Mouse (Mus musculus) hindbrain, embryonic 16.5 days (tissue): ENCODE results near the gene Abcg4. TPM values are rescaled to one million over a fixed set of nuclear protein-coding genes. Genes with fewer than 3 reads are reported as not detected.
"Not testable (repeated sequence)": the region's sequence is repeated elsewhere in the genome, so short reads cannot be mapped to it uniquely, and the experiment has no call there.

Experiments used
- ATAC-seq: fragments of 200-750 bp; cut with Nextera tagmentation; 2 replicates; pipeline ENCODE4 v1.8.0; 2017; ENCODE audit warnings: moderate TSS enrichment, moderate library complexity
- H3K27ac ChIP-seq: fragments of 300-500 bp; sonication (generic); 2 replicates; pipeline ENCODE4 v1.5.1; 2014; ENCODE audit warnings: low read depth, mild to moderate bottlenecking, control low read depth, low read length, moderate library complexity
- H3K27me3 ChIP-seq: fragments of 300-500 bp; sonication (generic); replicated peaks from 2 replicates; pipeline ENCODE4 v1.6.1; 2014; ENCODE audit warnings: low read length; ENCODE audit not compliant: control insufficient read depth, insufficient read depth
- H3K36me3 ChIP-seq: fragments of 300-500 bp; sonication (generic); 2 replicates; pipeline ENCODE4 v1.6.1; 2014; ENCODE audit warnings: mild to moderate bottlenecking, low read length, moderate library complexity, mixed read lengths; ENCODE audit not compliant: control insufficient read depth, insufficient read depth
- H3K4me1 ChIP-seq: fragments of 300-500 bp; sonication (generic); 2 replicates; pipeline ENCODE4 v1.6.1; 2014; ENCODE audit warnings: low read depth, low read length; ENCODE audit not compliant: control insufficient read depth, insufficient read depth
- H3K4me2 ChIP-seq: fragments of 300-500 bp; sonication (generic); 2 replicates; pipeline ENCODE4 v1.6.1; 2014; ENCODE audit warnings: mild to moderate bottlenecking, low read length, control low read depth, moderate library complexity
- H3K4me3 ChIP-seq: fragments of 300-500 bp; sonication (generic); 2 replicates; pipeline ENCODE4 v1.5.1; 2014; ENCODE audit warnings: mild to moderate bottlenecking, low read length, control low read depth, moderate library complexity
- H3K9ac ChIP-seq: fragments of 300-500 bp; sonication (generic); 2 replicates; pipeline ENCODE4 v1.6.1; 2014; ENCODE audit warnings: low read depth, mild to moderate bottlenecking, control low read depth, low read length, moderate library complexity
- H3K9me3 ChIP-seq: fragments of 300-500 bp; sonication (generic); 2 replicates; pipeline ENCODE4 v1.6.1; 2014; ENCODE audit warnings: mild to moderate bottlenecking, low read length, moderate library complexity; ENCODE audit not compliant: control insufficient read depth
- WGBS: fragments of 180-500 bp; shearing (Covaris S2); extraction: QIAGEN DNeasy Blood & Tissue Kit; methylation state at CpG from one replicate; pipeline ENCODE4 v1.1.7; 2014; 5-methylcytosine and 5-hydroxymethylcytosine counted together
- polyA plus RNA-seq: library from polyadenylated mRNA; unstranded; fragments of >200 nt; fragmentation: Nextera tagmentation; extraction: Ambion mirVana; gene quantifications from 2 replicates; pipeline ENCODE4 v1.2.1, GENCODE M21; 2015

Abcg4 gene
- polyA plus RNA-seq, 1 experiment from 2014 or later = 33.7 TPM

DNA sequence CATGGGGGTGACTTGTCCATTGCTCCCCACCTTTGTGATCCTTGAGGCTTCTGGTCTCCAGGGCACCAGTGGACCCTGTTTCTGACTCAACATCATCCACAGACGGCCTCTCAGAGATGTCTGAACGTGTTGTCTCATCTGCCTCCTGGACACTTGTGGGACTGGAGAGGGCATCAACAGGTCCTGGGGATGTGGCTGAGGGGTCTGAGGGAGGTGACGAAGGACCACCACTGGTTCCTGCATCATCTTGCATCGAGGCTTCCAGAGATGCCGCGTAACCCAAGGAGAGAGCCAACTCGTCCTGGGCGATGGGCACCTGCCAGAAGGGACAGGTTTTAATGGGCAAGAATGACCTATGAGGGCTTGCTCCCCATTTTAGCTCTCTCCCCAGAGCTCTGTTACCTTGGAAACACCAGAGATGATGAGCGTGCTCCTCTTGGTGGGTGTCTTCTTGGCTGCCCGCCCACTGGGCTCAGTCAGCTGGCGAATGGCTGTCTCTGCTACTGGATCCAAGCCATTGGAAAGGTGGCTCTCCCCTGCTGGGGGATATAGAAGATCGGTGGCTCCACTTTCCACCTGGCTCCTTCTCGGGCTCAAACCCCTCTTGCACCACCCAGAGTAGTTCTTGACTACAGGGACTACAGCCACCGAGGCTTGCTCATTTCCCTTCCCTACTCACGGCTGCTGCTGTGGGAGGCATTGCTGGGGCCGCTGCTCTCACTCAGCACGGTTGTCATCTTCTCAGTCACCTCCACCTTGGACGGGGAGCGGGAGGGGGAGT lies 25.3 kb upstream of the Abcg4 start:
- no peak for ATAC-seq
- peaks cover 14% of the 10 kb centered on the region for H3K36me3 ChIP-seq
- no peak overlapping the region for H3K9ac ChIP-seq
- no peak overlapping the region for H3K4me2 ChIP-seq
- H3K27ac ChIP-seq = no peak overlapping the region
- no peak overlapping the region for H3K4me3 ChIP-seq
- H3K4me1 ChIP-seq = peaks cover 13% of the 10 kb centered on the region
- H3K9me3 ChIP-seq = no peaks in the 10 kb centered on the region
- H3K27me3 ChIP-seq = no peaks in the 10 kb centered on the region
- WGBS = 61% methylated on average over 19 of the region's 19 CpGs

DNA sequence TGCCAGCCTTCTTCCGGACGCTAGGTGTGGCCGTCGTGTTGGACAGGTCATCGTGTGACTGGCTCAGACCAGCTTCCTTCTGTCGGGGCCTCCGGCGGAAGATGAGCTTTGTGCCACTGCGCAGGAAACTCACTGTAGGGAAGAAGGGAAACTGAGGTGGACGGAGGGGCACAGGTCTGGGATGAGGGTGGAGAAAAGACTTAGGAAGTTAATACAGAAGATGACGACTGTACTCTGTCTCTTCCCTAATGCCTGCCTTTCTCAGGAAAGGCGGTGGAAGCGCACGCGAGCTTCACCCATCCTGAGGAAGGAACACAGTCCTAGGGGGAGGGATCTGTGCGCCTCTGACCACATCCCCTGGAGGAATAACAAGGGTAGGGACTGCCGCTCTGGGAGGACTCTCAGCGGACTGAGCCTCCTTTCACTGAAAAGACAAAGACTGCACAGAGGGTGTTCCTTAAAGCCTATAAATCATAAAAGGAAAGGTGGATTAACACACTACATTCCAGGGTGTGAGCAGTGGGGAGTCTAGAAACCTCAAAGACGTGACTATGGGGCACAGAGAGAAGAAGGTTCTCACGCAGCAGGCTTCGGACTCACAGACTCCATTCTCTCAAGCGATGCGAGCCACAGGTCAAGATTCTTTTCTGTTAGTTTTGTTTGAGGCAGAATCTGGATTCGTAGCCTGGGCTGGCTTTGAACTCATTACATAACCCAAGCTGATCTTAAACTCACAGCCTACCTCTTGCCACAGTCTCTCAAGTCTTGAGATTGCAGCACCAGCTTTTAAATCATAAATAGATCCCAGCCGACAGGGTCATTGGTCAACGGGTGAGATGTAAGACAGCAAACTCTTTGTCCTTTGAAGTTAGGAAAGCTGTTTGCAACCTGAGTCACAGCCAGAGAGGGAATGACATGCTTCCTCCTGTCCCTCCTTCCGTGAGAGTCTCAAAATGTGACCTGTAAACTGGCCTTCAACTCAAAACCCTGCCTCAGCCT lies 23.0 kb upstream of the Abcg4 start:
- peaks cover 14% of the 10 kb centered on the region for H3K36me3 ChIP-seq
- H3K9me3 ChIP-seq = no peaks in the 10 kb centered on the region
- no peak overlapping the region for H3K4me3 ChIP-seq
- no peak overlapping the region for H3K4me2 ChIP-seq
- no peaks in the 10 kb centered on the region for H3K27me3 ChIP-seq
- H3K4me1 ChIP-seq = no peaks in the 10 kb centered on the region; the same call in 1 of the 2 replicates
- no peak for ATAC-seq
- 9% methylated on average over 27 of the region's 27 CpGs for WGBS
- no peak overlapping the region for H3K9ac ChIP-seq
- H3K27ac ChIP-seq = no peak overlapping the region

DNA sequence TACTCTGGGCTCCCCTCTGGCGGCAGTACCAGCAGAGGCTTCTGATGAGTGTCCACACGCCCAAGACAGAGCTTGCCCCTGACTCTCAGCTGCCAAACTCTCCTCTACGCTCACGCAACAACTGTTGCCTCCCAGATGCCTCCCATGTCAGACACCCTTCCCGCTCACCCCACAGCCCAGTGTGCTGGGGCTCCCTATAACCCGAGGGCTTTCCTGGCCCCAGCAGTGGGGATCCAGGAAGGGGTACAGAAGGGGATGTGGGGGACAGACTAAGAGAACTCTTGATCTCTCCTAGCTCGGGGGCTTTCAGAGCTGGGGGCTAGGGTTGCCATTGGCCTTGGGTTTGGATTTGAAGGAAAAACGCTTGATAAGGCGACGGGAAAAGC lies 22.3 kb upstream of the Abcg4 start:
- H3K4me2 ChIP-seq = no peak overlapping the region
- no peak overlapping the region for H3K27ac ChIP-seq
- 31% methylated on average over 10 of the region's 10 CpGs for WGBS

DNA sequence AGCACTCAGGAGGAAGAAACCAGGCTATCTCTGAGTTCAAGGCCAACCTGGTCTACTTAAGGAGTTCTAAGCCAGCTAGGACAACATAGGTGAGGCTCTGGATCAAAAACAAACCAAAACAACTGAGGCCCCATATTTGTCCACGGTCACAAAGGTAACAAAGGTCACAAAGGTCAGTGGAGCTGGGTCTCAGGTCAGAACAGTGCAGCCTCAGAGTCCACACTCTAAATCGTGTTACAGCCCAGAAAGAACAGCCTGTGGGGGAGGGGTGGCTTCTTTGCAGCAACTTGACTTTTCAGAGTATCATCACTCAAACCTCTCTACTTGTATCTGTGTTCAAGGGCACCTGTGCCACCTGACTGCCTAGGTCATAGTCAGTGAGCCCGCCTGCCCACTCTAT lies 21.3 kb upstream of the Abcg4 start:
- H3K27me3 ChIP-seq = no peaks in the 10 kb centered on the region

More for the DNA sequence above, 22.3 kb upstream of the Abcg4 start:
- Histone ChIP-seq H3K4me1 (no peaks in the 10 kb centered on the region; the same call in 1 of the 2 replicates), H3K9ac (no peak overlapping the region), H3K9me3 (no peaks in the 10 kb centered on the region), H3K36me3 (peaks cover 12% of the 10 kb centered on the region), H3K4me3 (no peak overlapping the region), H3K27me3 (no peaks in the 10 kb centered on the region)
- ATAC-seq = no peak

DNA sequence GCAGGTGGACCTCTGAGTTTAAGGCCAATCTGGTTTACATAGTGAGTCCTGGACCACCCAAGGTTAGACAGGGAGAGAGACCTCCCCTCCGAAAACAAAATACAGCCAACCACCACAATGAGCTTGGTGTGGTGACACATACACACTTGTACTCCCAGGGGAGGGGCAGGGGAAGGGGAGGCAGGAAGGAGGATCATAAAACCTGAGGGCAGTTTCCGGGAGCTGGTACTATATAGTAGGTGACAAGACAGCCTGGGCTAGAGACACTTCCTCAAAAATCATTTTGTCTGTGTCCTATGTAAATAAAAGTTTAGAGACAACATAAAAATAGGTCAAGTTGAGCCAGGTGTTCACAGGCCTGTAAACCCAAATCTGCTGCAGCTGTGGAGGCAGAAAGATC lies 18.8 kb upstream of the Abcg4 start:
- WGBS = 98% methylated on average over 2 of the region's 2 CpGs
- no peak for ATAC-seq
- H3K27ac ChIP-seq = no peak overlapping the region

More for the DNA sequence above, 21.3 kb upstream of the Abcg4 start:
- peaks cover 2% of the 10 kb centered on the region for H3K4me1 ChIP-seq
- ATAC-seq = no peak
- H3K9ac ChIP-seq = no peak overlapping the region
- peaks cover 6% of the 10 kb centered on the region for H3K36me3 ChIP-seq
- H3K9me3 ChIP-seq = no peaks in the 10 kb centered on the region
- H3K4me2 ChIP-seq = no peak overlapping the region
- no peak overlapping the region for H3K4me3 ChIP-seq
- H3K27ac ChIP-seq = no peak overlapping the region
- 69% methylated on average over 3 of the region's 3 CpGs for WGBS

DNA sequence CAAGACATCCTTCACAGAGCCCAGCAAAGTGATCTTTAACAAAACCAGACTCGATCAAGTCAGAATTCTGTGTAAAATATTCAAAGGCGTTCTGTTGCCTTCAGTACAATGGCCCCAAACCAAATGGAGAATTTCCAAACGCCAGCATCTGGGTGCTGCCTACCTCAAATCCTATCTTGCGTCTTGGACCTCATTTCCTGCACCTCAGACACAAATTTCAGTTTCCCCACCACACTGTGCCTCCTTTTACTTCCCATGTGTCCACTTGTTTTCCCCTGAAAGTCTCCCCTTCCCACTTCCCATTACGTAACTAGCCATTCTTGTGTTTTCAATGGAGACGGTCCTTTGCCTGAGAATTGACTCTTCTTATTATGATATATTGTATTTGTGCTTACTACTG lies 18.1 kb upstream of the Abcg4 start:
- Histone ChIP-seq H3K27ac (no peak overlapping the region), H3K4me1 (peaks cover 12% of the 10 kb centered on the region), H3K4me2 (no peak overlapping the region), H3K36me3 (peaks cover 3% of the 10 kb centered on the region), H3K4me3 (no peak overlapping the region), H3K9me3 (no peaks in the 10 kb centered on the region), H3K27me3 (no peaks in the 10 kb centered on the region), H3K9ac (no peak overlapping the region)
- no peak for ATAC-seq
- 89% methylated on average over 6 of the region's 6 CpGs for WGBS

More for the DNA sequence above, 18.8 kb upstream of the Abcg4 start:
- peaks cover 12% of the 10 kb centered on the region for H3K4me1 ChIP-seq
- no peak overlapping the region for H3K4me3 ChIP-seq
- H3K9ac ChIP-seq = no peak overlapping the region
- no peaks in the 10 kb centered on the region for H3K27me3 ChIP-seq
- no peak overlapping the region for H3K4me2 ChIP-seq
- peaks cover 2% of the 10 kb centered on the region for H3K36me3 ChIP-seq
- no peaks in the 10 kb centered on the region for H3K9me3 ChIP-seq

DNA sequence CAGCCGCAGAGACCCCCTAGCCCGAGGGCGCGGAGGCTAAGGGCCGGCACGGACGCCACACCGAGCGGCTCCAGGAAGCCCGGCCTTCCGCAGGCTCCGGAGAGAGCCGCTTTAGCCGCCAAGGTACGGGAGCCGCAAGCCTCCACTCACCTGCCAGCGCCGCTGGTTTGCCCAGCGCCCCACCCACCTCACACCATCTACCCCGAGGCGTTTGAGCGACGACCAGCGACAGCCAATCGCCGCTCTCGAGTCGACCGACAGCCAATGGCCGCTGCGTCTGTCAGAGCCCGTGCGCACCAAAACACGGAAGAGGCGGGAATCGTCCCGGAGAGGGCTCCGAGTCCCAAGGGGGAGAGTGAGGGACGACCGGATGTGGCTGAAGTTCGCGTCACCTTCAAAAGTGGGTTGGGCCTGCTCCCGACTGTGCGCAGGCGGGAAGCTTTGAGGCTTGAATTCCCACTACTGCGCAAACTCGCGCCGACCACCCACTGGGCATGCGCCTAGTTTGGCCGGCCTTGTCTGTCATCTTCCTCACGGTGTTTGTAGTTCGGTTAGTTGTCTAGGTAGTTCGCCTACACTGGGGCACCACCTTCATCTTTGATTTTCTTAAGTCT lies 17.2 kb upstream of the Abcg4 start, which contains the start of gene Hinfp:
Gene Hinfp, minus strand, starts transcription at position 206 of the 614 bp plus-strand sequence.
- no peaks in the 10 kb centered on the region for H3K27me3 ChIP-seq
- H3K4me3 ChIP-seq = peak within 1 kb of the TSS; percentile 65
- H3K36me3 ChIP-seq = peaks cover 5% of the 10 kb centered on the region
- no peaks in the 10 kb centered on the region for H3K9me3 ChIP-seq
- peak within 1 kb of the TSS; percentile 87 for H3K27ac ChIP-seq
- H3K4me1 ChIP-seq = peaks cover 12% of the 10 kb centered on the region
- WGBS = under 1% methylated on average over 45 of the region's 54 CpGs
- ATAC-seq = peak; percentile 99
- H3K9ac ChIP-seq = peak within 1 kb of the TSS; percentile 96
- H3K4me2 ChIP-seq = peak within 1 kb of the TSS; percentile 74

DNA sequence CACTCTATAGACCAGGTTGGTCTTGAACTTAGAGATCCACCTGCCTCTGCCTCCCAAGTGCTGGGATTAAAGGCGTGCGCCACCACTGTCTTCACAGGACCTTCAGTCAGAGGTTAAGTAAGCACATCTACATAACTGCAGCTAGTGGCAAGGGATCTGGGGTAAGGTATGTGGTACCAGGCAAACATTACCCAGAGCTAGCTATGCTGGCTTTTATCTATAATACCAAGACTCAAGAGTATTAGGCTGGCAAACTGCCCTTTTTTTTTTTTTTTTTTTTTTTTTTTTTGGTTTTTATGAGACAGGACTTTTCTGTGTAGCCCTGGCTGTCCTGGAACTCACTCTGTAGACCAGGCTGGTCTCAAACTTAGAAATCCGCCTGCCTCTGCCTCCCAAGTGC lies 11.6 kb upstream of the Abcg4 start:
- not testable (repeated sequence) for H3K4me2 ChIP-seq, H3K9ac ChIP-seq, H3K4me3 ChIP-seq, H3K9me3 ChIP-seq, H3K27me3 ChIP-seq, ATAC-seq, H3K27ac ChIP-seq
- 91% methylated on average over 3 of the region's 3 CpGs for WGBS
- Histone ChIP-seq H3K36me3 (peaks cover 40% of the 10 kb centered on the region), H3K4me1 (peaks cover 12% of the 10 kb centered on the region)
